Mouse (Mus musculus) liver, embryonic 14.5 days (tissue): Measurements from ENCODE around the gene Clec14a.

Source experiments
- CTCF ChIP-seq: IDR thresholded peaks from 2 replicates; pipeline ENCODE4 v1.5.1; 2016; ENCODE audit warnings: antibody characterized with exemption, low read depth, control low read depth
- EP300 ChIP-seq: IDR thresholded peaks from 2 replicates; pipeline ENCODE4 v1.6.1; 2016; ENCODE audit warnings: antibody characterized with exemption, low read depth

DNA sequence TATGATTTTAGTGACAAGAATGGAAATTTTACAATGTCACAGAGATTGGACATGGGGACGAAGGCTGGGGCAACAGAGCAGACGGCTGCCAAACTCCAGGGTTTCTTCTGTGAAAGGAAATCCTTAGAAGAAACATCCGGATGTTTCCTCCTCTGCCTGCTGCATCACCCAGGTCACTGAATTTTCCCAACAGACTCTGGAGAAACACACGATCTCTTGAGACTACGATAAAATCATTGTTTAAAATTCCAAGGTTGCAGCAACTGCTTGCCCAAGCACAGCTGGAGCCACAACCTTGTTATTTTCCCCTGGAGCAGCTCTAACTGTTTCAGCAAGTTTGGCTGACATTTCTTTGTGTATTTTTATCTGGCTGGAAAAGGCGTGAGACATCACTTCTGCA, 27.9 kb upstream of the Clec14a start:
- TF ChIP-seq CTCF (no peak), EP300 (no peak)
